Mouse (Mus musculus): ENCODE results near the gene Ndp. TPM values are rescaled to one million over a fixed set of nuclear protein-coding genes. Genes with fewer than 3 reads are reported as not detected.

The Ndp gene
- under 1 TPM in 1 of 2 experiments, not detected in 1; 0.21 TPM for total RNA-seq (2021)
- long read RNA-seq, experiment 1 = 0 reads
- long read RNA-seq, experiment 2 = 0 reads

DNA sequence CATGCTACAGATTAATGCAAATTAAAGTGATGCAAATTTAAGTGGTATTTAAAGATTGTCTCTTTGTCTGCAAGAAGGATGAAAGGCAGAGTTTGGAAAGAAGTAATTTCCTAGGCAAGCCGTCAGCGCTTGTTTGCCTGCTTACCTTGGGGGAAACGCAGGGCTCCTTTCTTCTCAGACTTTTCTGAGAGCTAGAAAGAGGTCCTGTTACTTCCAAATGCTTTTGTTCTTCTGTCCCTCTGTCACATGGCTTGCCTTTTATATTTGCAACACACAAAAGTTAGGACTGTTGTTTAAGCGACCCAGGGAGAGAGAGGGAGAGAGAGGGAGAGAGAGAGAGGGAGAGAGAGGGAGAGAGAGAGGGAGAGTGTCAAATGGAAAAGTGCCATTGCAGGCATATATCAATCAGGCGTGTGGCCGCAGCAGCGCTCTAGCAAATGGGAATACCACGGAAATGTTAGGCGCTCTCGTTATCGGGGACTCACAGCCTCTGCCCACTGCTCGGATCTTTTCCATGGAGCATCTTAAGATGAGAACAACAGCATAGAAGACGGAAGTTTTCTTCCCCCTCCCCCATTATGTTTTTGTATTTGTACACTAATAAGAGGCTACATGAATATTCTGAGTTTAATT lies at the start of gene Ndp:
Gene Ndp, minus strand, starts transcription at position 534 of the 633 bp plus-strand sequence.
- no peak for DNase-seq
- intact Hi-C loops (cut with DNase I; ENCODE audit: low total_unique reads) = no loop called here

DNA sequence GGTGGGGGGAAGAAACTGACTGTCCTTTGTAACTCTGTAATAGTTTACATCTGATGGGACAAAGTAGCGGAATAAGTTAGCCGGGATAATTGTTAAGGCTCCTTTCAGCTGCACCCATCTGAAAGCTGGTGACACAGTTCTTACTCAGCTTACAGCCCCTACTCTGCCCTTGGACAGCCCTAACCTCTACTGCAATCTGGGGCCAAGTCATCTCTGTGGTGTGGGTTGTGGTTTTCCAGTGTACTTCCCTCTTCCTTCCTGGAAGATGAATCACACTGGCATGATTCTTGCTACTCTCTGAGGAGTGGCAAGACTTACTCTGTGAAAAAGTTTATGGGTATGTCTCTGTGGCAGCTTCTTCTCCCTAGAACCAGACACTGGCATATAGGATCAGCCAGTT lies 43.2 kb upstream of the Ndp start:
- intact Hi-C loops (cut with DNase I; ENCODE audit: low total_unique reads) = no loop called here
- DNase-seq = no peak

DNA sequence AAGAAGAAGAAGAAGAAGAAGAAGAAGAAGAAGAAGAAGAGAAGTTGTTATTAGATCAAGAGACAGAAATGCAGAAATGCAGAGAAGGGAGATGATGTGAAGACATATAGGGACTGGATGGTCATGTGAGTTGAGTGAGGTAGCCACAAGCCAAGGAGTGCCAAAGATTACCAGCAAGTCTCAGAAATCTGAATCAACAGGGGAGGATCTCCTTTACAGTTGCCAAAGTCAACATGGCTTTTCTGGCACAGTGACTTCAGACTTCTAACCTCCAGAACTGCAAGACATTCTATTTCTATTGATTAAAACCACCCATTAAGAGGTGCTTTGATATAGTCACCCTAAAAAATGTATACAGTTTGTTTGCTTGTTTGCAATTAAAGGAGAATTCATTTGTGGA lies 6.4 kb upstream of the Ndp start:
- intact Hi-C loops (cut with DNase I; ENCODE audit: low total_unique reads) = no loop called here
- no peak for DNase-seq

DNA sequence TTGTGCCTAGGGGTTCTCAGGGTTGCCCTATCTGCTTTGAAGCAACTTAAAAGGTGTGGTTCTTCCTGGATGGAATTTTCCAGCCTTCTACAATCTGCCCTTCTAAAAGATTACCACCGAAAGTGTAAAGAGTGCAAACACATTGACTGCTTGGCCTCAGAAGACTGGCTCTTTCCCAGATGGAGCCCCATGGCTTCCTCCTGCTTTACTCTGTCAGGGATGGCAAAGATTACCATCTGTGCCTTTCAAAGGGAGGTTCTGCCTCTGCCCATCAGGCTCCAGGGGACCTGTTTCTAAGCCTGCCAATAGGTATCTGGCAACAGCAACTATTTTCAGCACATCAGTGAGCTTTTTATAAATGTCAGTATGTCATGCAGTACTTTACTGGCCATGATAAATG lies 1.5 kb upstream of the Ndp start:
- intact Hi-C loops (cut with DNase I; ENCODE audit: low total_unique reads) = no loop called here
- no peak for DNase-seq

DNA sequence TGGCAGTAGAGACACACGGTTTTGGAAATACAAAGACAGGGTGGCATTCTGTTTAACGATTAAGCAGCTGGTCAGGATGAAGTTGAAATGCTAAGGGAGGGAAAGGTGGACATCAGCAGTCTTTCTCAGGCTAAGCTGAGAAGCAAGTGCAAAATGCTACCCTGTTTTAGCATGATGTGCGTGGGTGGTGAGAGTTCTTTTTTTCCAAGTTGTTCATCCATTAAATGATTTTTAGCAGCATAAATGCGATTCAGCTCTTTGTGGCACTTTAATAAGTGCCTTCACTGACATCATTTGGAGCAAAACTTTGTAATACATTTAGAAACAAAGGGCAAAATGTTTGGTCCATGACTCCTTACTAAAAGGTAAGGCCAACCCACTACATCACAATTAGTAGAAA lies 337 bp upstream of the Ndp start:
- intact Hi-C loops (cut with DNase I; ENCODE audit: low total_unique reads) = no loop called here
- no peak for DNase-seq

DNA sequence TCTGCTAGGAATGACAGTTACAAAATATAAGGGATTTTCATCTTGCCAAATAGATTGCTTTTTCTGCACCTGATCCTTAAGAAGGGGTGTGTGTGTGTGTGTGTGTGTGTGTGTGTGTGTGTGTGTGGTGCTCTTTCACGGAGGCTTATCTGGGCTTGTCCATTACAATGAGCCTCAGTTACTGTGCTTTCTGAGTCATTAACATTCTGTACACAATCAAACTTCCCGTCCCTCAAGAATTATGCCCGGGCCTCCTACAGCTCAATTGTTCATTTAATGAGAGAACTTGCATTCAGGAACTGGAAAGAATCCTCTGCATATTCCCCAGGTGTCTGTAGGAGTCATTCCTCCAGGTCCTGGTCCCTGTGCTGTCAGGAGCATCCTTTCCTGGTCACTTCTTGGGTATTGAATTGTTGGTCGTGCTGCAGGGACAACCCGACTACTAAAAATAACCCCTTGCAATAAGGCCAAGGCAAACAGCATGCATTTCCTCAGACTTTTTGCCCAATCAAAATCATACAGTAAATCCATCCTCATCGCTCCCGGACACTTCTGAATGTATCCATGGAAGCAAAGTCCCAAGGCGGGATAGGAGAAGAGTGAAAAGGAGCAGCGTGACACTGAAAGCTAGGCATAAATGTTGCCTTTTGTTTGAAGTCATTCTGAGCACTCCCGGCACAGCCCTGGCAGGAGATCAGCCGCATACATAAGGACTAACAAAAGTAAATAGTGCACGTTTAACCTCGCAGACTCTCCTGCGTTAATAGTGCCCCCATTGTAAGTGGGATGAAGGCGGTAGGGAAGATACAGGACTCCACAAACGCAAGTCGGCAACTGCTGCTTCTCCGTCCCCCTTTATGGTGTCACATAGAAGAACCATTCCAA lies 1.1 kb downstream of the Ndp start:
- no peak for DNase-seq
- intact Hi-C loops (cut with DNase I; ENCODE audit: low total_unique reads) = no loop called here

DNA sequence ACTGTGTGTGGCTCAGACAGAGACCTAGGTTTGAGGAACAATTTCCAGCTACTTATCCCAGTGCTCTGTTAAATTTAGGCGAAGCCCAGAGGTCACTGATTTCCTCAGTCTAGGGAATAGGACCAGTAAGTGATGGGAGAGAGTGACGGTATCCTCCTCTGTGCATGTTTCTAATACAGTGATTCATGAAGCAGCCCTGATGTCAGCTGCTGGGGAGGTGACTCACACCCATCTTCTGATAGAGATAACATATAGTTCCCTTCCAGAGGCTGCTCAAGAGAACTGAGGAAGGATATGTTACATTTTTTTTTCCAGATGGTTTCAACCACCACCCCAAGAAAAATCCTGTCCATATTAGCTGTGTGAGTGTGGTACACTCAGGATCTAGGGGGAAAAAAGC lies 2.9 kb downstream of the Ndp start:
- DNase-seq = no peak
- intact Hi-C loops (cut with DNase I; ENCODE audit: low total_unique reads) = no loop called here

DNA sequence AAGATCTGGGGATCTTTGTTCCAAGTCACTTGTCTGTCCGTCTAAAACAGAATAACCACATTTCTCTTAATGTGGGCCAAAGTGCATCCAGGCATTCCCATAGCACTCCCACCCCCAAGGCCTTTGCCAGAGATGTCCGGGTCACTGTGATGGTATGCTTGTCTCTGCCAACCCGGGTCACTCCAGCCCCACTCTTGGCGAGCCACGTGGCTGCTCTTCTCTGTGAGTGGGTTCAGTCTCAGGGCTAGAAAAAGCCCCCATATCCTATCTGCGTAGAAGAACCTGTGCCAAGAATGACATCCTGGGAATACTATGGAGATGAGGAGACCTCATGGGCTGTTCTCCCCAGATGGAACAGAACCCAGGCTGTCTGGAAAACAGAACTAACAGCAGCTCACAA lies 4.0 kb downstream of the Ndp start:
- intact Hi-C loops (cut with DNase I; ENCODE audit: low total_unique reads) = no loop called here
- no peak for DNase-seq

DNA sequence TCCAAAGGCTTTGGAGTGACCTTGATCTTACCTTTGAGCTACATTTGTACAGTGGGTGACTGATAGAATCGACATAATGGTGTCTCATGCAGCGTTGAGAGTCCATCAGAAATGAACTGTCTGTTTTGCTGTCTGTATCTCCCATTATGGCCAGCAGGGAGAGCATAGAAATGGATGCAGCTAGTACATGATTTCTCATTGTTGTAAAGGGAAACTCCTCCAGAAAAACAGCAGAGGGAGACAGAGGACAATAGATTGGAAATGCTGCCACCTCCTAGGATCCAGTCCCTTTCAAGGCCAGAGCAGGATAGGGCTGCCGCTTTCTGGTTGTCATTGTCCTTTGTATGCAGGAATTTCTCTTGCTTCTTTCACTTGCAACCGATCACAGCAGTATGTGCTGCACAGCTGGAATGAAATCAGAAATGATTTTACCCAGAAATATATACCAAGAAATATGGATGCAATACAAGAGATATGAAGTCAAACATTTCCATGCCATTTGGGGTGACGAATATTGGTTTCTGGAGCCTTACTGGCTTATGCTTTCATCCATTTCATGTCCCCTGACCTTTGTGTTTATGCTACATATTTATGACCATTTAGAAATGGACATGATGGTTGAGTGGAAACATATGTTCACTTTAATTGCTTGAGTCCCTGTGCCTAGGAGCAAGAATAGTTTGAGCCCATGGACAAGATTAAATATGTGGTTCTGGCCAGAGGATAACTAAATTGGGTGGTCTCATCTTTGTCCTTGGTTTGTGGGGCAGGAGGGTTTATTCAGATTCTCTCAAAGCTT lies 17.0 kb downstream of the Ndp start:
- no peak for DNase-seq
- intact Hi-C loops (cut with DNase I; ENCODE audit: low total_unique reads) = no loop called here

DNA sequence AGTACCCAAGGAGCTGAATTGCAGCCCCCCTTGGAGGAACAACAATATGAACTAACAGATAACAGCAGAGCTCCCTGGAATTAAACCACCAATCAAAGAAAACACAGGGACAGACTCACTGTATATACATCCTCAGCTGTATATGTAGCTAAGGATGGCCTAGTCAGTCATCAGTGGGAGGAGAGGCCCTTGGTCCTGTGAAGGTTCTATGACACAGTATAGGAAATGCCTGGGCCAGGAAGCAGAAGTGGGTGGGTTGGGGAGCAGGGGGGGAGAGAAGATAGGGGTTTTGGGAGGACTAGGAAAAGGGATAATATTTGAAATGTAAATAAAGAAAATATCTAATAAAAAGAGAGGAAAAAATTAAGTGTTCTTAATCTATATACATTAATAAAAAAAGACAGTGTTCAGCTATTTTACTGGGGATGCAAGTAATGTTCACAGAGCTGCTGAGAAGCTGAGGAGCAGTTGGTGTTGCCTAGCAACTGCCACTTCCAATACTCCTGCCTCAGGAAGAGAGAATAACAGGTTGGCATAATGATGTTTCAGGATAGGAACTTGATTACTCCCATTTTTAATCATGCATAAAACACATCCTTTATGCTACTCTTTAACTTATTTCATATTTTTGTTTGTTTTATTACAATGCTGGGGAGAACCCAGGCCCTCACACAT lies 43.8 kb downstream of the Ndp start:
- DNase-seq = no peak
- intact Hi-C loops (cut with DNase I; ENCODE audit: low total_unique reads) = no loop called here

DNA sequence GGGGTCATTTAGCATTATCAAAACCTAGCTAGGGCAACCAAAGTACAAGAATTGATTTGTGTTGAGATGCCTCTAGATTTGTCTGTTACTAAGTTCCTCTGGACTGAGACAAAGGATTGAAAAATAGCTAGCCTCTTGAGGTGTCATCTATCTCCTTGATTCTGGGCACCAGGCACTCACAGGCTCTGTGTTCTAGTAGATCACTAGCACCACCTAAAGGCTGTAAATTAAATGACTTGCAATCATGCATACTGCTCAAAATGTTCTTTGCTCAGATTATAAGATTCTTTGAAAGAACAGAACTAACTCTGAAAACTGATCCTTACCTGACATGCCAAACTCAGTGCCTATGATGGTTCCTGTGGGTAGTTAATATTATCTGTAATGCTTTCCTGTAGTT lies 51.3 kb downstream of the Ndp start:
- no peak for DNase-seq
- intact Hi-C loops (cut with DNase I; ENCODE audit: low total_unique reads) = no loop called here

DNA sequence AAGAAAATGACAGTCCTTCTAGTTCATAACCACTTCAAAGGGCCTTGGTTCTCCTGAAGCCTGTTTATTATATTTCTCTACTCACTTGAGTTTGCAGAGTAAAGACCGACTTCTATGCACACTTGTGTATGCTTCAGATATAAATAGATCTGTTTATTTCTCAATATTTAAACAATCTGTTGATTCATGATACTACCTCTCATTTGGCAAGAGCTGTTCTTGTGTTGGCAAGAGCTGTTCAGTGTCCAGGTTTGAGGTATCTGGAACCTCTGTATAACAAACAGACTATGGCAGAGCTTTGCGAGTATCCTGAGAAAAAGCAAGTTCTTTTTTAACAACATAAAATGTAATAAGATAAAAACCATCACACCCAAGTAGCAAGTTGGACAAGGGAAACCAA lies 65.5 kb downstream of the Ndp start:
- no peak for DNase-seq
- intact Hi-C loops (cut with DNase I; ENCODE audit: low total_unique reads) = no loop called here

DNA sequence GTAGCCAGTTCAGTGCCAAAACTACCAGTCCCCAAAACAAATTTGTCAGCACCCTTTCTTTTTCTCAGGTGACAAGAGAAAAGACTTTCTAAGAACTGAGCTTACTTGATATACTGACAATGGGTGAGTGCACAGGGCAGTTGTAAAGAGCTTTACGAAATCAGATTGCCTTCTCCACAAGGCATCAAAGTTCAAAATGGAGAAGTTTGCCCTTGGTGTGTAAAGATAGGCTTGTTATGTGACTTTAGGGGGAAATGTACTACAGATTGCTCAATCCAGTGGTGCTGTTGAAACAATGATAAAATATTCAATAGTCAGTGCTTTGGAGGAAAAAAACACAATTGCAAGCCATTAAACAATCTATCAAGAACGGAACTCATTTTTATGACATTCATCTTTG lies 70.1 kb downstream of the Ndp start:
- no peak for DNase-seq
- intact Hi-C loops (cut with DNase I; ENCODE audit: low total_unique reads) = no loop called here

DNA sequence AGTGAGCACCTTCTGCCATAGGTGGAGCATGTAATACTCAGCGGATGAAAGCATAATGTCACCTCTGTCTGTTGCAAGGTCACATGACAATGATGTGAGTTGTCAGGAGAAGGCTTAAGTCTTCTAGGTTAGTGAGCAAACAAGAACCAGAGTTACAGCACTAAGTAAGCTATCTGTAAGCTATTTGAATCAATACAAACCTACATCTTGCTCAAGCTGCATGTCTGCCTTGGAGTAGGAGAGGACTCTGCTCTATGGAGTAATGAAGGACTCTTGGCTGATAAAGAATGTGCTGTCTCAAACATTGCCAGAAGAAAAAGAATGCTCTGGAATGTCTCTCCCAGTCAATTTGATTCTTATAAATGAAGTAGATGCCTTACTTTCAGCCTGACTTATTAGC lies 74.3 kb downstream of the Ndp start:
- no peak for DNase-seq
- intact Hi-C loops (cut with DNase I; ENCODE audit: low total_unique reads) = no loop called here

DNA sequence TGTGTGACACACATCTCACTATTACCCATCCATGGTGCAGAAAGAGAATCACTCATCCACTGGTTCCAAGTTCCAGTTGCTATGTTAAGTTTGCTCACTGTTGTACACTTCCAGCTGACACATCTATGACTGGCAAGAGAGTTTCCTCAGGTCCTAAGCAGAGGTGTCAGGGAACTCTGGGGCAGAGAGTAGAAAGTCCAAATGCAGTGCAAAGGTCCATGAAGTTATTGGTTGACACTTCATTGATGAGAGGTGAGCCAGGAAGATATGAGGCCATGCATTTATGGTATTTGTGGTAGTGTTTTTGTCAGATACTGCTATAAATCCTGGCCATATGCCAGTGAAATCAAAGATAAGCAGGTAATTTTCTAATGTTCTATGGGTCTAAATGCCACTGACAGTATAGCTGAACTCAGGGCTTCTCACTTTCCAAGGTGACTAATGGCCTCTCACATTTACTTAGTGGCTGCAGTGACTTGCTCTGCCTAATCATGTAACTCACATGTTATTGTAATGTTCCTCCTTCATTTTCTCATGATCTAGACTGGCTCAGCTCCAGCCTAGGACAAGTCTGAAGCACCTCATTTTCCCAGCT lies 75.0 kb downstream of the Ndp start:
- DNase-seq = no peak
- intact Hi-C loops (cut with DNase I; ENCODE audit: low total_unique reads) = no loop called here

Other genes with a start within 250 kb of the Ndp start
- 1 to 10 TPM; 1.7 to 2.1 TPM for gene Maob, start 94.4 kb downstream of the Ndp start, total RNA-seq (2021)

Measured in gastrocnemius, postnatal 14 days (tissue).